Mouse (Mus musculus): ENCODE data around the gene Tmigd1.

Gene Tmigd1

GRCm38 (mm10) chr11:76899758-76900738 lies 1.9 kb upstream of the Tmigd1 start:
- peak; percentile 90 for DNase-seq

GRCm38 (mm10) chr11:76904340-76904739 lies 2.4 kb downstream of the Tmigd1 start:
- DNase-seq: peak; percentile 31

- DNase-seq: peak; percentile 58
Measured at GRCm38 (mm10) chr11:76908651-76909050, 6.7 kb downstream of the Tmigd1 start.

- peak; percentile 80 for DNase-seq
Measured at GRCm38 (mm10) chr11:76911325-76912054, 9.5 kb downstream of the Tmigd1 start.

GRCm38 (mm10) chr11:76912055-76912395 lies 10.1 kb downstream of the Tmigd1 start:
- DNase-seq: peak; percentile 86

- DNase-seq: peak; percentile 80
Measured at GRCm38 (mm10) chr11:76914366-76914765, 12.4 kb downstream of the Tmigd1 start.

- DNase-seq: peak; percentile 71
Measured at GRCm38 (mm10) chr11:76916539-76917229, 14.7 kb downstream of the Tmigd1 start.

GRCm38 (mm10) chr11:76917230-76917548 lies 15.2 kb downstream of the Tmigd1 start:
- no peak for DNase-seq

- DNase-seq: peak; percentile 4
Measured at GRCm38 (mm10) chr11:76920607-76921006, 18.6 kb downstream of the Tmigd1 start.

GRCm38 (mm10) chr11:76924759-76925236 lies 22.8 kb downstream of the Tmigd1 start, which contains the start of gene Blmh:
Blmh (plus strand) TSS chr11:76924809.
- peak; percentile 91 for DNase-seq

- peak; percentile 27 for DNase-seq
Measured at GRCm38 (mm10) chr11:76928586-76928985, 26.6 kb downstream of the Tmigd1 start.

- no peak for DNase-seq
Measured at GRCm38 (mm10) chr11:76933209-76933608, 31.2 kb downstream of the Tmigd1 start.

- no peak for DNase-seq
Measured at GRCm38 (mm10) chr11:76936578-76936977, 34.6 kb downstream of the Tmigd1 start.

GRCm38 (mm10) chr11:76944839-76945238 lies 42.9 kb downstream of the Tmigd1 start:
- DNase-seq: no peak

- peak; percentile 99 for DNase-seq
Measured at GRCm38 (mm10) chr11:76945386-76946202, 43.6 kb downstream of the Tmigd1 start.

- DNase-seq: peak; percentile 88
Measured at GRCm38 (mm10) chr11:76946203-76946585, 44.2 kb downstream of the Tmigd1 start.

- DNase-seq: peak; percentile 88
Measured at GRCm38 (mm10) chr11:76953536-76953935, 51.6 kb downstream of the Tmigd1 start.

GRCm38 (mm10) chr11:76965703-76966102 lies 63.7 kb downstream of the Tmigd1 start:
- no peak for DNase-seq
